Mouse (Mus musculus): ENCODE measurements around the gene Gm5134. TPM values are rescaled to one million over a fixed set of nuclear protein-coding genes. Genes with fewer than 3 reads are reported as not detected.

Gene Gm5134
- total RNA-seq (2021) (not detected), polyA plus RNA-seq (2012; rRNA removed) (not detected in 2 replicates)
- long read RNA-seq, partial matches to known transcripts = 0 of 1 reads
- long read RNA-seq, other reads (novel, unspliced or antisense) = 1 of 1 reads

DNA sequence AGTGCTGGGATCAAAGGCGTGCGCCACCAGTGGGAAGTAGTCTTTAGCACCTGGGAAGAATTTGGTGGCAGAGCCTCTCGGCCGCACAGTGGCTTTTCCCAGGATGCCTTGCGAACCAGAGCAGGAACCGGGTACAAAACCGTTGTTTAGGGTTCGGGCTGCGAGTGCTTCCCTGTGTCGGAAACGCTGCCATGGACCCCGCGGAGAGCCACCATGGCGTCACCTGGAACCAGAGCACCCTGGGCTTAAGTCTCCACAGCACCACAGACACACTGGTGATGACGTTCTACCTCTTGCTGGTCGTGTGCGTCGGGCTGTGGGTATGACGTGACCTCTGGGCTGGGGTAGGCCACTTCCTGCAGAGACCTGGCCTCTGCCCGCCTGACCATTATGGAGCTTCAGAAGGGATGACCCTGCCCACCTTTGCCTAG is at the start of gene Gm5134:
Gene Gm5134, plus strand, starts transcription at position 134 of the 431 bp plus-strand sequence.
- H3K27ac ChIP-seq = no peak within 1 kb of the TSS
- no peak within 1 kb of the TSS for H3K9ac ChIP-seq (ENCODE audit: low read depth, low read length)
- DNase-seq = no peak
- intact Hi-C loops (cut with DNase I) = loop anchor here (5.0 kb wide), 1 partner anchor 367 kb away; the partner anchor contains the start of gene Ggt5
- no peaks in the 10 kb centered on the region; the same call in 1 of the 2 replicates for H3K27me3 ChIP-seq (ENCODE audit: control insufficient read depth, insufficient read depth, low read length)
- no peaks in the 10 kb centered on the region; the same call in 1 of the 2 replicates for H3K4me1 ChIP-seq (ENCODE audit: control insufficient read depth, insufficient read depth, low read length)
- TF ChIP-seq CTCF (IDR thresholded peaks at IDR 0.05) = no peak
- TF ChIP-seq EP300 (IDR thresholded peaks at IDR 0.05; ENCODE audit: insufficient read depth, low read depth, low read length) = no peak
- TF ChIP-seq POLR2A (IDR thresholded peaks at IDR 0.05; ENCODE audit: insufficient read depth, low read depth, low read length) = no peak
- 21% methylated on average over 20 of the region's 20 CpGs for WGBS
- H3K36me3 ChIP-seq (ENCODE audit: control insufficient read depth, insufficient read depth, low read length) = no peaks in the 10 kb centered on the region
- H3K79me2 ChIP-seq (replicated peaks; ENCODE audit: control insufficient read depth, insufficient read depth, low read length) = no peaks in the 10 kb centered on the region
- H3K4me3 ChIP-seq = no peak within 1 kb of the TSS

DNA sequence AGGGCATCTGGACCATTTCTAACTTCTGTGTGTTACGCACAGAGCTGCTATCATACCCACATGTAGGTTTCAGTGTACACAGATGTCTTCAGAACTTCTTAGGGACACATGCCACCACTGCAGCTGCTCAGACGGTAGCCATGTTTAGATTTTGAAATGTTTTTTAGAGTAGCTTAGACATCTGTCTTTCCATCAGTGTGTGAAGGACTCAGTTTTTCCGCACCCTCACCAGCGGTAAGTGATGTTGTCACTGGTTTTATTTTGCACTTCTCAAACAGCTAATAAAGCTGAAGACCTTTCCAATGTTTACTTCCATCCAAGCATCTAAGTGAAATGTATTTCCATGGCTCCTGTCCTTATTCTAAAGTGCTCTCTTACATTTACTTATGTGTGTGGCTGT is 47.4 kb upstream of the Gm5134 start:
- 0 out of 2 replicates have a peak, but pooled peaks cover 1% of the 10 kb centered on the region for H3K36me3 ChIP-seq (ENCODE audit: control insufficient read depth, insufficient read depth, low read length)
- intact Hi-C loops (cut with DNase I) = no loop called here

GRCm38 (mm10) chr10:75910698-75911097 is 43.6 kb upstream of the Gm5134 start:
- Histone ChIP-seq H3K79me2 (replicated peaks; ENCODE audit: control insufficient read depth, insufficient read depth, low read length) (no peaks in the 10 kb centered on the region), H3K27ac (no peak overlapping the region; the same call in 1 of the 2 replicates), H3K4me3 (no peak overlapping the region), H3K36me3 (ENCODE audit: control insufficient read depth, insufficient read depth, low read length) (no peaks in the 10 kb centered on the region), H3K4me1 (ENCODE audit: control insufficient read depth, insufficient read depth, low read length) (no peaks in the 10 kb centered on the region), H3K27me3 (ENCODE audit: control insufficient read depth, insufficient read depth, low read length) (no peaks in the 10 kb centered on the region), H3K9ac (ENCODE audit: low read depth, low read length) (no peak overlapping the region)
- DNase-seq = no peak
- intact Hi-C loops (cut with DNase I) = no loop called here
- no peak for TF ChIP-seq EP300 (IDR thresholded peaks at IDR 0.05; ENCODE audit: insufficient read depth, low read depth, low read length)
- TF ChIP-seq POLR2A (IDR thresholded peaks at IDR 0.05; ENCODE audit: insufficient read depth, low read depth, low read length) = no peak
- no peak for TF ChIP-seq CTCF (IDR thresholded peaks at IDR 0.05)
- 77% methylated on average over 2 of the region's 2 CpGs for WGBS

More for the DNA sequence above, 47.4 kb upstream of the Gm5134 start:
- H3K27me3 ChIP-seq (ENCODE audit: control insufficient read depth, insufficient read depth, low read length) = no peaks in the 10 kb centered on the region
- H3K27ac ChIP-seq = no peak overlapping the region
- DNase-seq = no peak
- no peaks in the 10 kb centered on the region for H3K4me1 ChIP-seq (ENCODE audit: control insufficient read depth, insufficient read depth, low read length)
- no peak overlapping the region for H3K4me3 ChIP-seq
- WGBS = 91% methylated on average over 4 of the region's 4 CpGs
- no peak overlapping the region for H3K9ac ChIP-seq (ENCODE audit: low read depth, low read length)
- TF ChIP-seq CTCF (IDR thresholded peaks at IDR 0.05) (no peak), EP300 (IDR thresholded peaks at IDR 0.05; ENCODE audit: insufficient read depth, low read depth, low read length) (no peak), POLR2A (IDR thresholded peaks at IDR 0.05; ENCODE audit: insufficient read depth, low read depth, low read length) (no peak)
- no peaks in the 10 kb centered on the region for H3K79me2 ChIP-seq (replicated peaks; ENCODE audit: control insufficient read depth, insufficient read depth, low read length)

GRCm38 (mm10) chr10:75913013-75913589 is 41.2 kb upstream of the Gm5134 start:
- no peaks in the 10 kb centered on the region for H3K36me3 ChIP-seq (ENCODE audit: control insufficient read depth, insufficient read depth, low read length)
- no peak overlapping the region for H3K4me3 ChIP-seq
- no peaks in the 10 kb centered on the region for H3K27me3 ChIP-seq (ENCODE audit: control insufficient read depth, insufficient read depth, low read length)
- WGBS = 40% methylated on average over 6 of the region's 6 CpGs
- H3K9ac ChIP-seq (ENCODE audit: low read depth, low read length) = no peak overlapping the region
- intact Hi-C loops (cut with DNase I) = no loop called here
- DNase-seq = no peak
- no peaks in the 10 kb centered on the region for H3K4me1 ChIP-seq (ENCODE audit: control insufficient read depth, insufficient read depth, low read length)
- no peaks in the 10 kb centered on the region for H3K79me2 ChIP-seq (replicated peaks; ENCODE audit: control insufficient read depth, insufficient read depth, low read length)
- no peak for TF ChIP-seq POLR2A (IDR thresholded peaks at IDR 0.05; ENCODE audit: insufficient read depth, low read depth, low read length)
- no peak for TF ChIP-seq CTCF (IDR thresholded peaks at IDR 0.05)
- TF ChIP-seq EP300 (IDR thresholded peaks at IDR 0.05; ENCODE audit: insufficient read depth, low read depth, low read length) = no peak
- H3K27ac ChIP-seq = no peak overlapping the region

- H3K4me3 ChIP-seq = no peak overlapping the region
- H3K27ac ChIP-seq = no peak overlapping the region
- intact Hi-C loops (cut with DNase I) = no loop called here
- H3K27me3 ChIP-seq (ENCODE audit: control insufficient read depth, insufficient read depth, low read length) = no peaks in the 10 kb centered on the region
- H3K79me2 ChIP-seq (replicated peaks; ENCODE audit: control insufficient read depth, insufficient read depth, low read length) = peaks cover 2% of the 10 kb centered on the region; the same call in 1 of the 2 replicates
- no peak overlapping the region for H3K9ac ChIP-seq (ENCODE audit: low read depth, low read length)
- DNase-seq = no peak
- peaks cover 1% of the 10 kb centered on the region for H3K4me1 ChIP-seq (ENCODE audit: control insufficient read depth, insufficient read depth, low read length)
- WGBS = 71% methylated on average over 7 of the region's 7 CpGs
- no peak for TF ChIP-seq EP300 (IDR thresholded peaks at IDR 0.05; ENCODE audit: insufficient read depth, low read depth, low read length)
- TF ChIP-seq CTCF (IDR thresholded peaks at IDR 0.05) = no peak
- no peak for TF ChIP-seq POLR2A (IDR thresholded peaks at IDR 0.05; ENCODE audit: insufficient read depth, low read depth, low read length)
- no peaks in the 10 kb centered on the region for H3K36me3 ChIP-seq (ENCODE audit: control insufficient read depth, insufficient read depth, low read length)
Measured at GRCm38 (mm10) chr10:75915557-75915956, 38.8 kb upstream of the Gm5134 start.

DNA sequence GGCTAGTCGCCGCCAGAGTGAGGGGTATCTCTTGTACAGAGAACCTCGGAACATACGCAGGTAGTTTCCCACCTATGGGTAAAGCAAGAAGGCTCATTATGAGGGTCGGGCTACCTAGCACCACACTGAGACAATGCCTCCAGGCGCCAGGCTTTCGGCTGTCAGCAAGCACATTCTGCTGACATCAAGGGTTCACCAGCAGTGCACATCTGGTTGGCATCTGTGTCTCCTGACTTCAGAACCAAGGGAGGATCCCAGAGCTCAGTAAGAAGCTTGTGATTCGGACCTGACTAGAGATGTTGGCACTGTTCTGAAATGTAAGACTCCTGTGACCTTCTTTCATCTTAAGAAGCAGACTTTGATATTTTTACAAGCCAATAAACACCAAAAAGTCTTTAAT is 37.5 kb upstream of the Gm5134 start:
- Histone ChIP-seq H3K27me3 (ENCODE audit: control insufficient read depth, insufficient read depth, low read length) (no peaks in the 10 kb centered on the region), H3K79me2 (replicated peaks; ENCODE audit: control insufficient read depth, insufficient read depth, low read length) (peaks cover 2% of the 10 kb centered on the region), H3K4me3 (no peak overlapping the region), H3K27ac (no peak overlapping the region), H3K9ac (ENCODE audit: low read depth, low read length) (no peak overlapping the region), H3K36me3 (ENCODE audit: control insufficient read depth, insufficient read depth, low read length) (no peaks in the 10 kb centered on the region), H3K4me1 (ENCODE audit: control insufficient read depth, insufficient read depth, low read length) (peaks cover 3% of the 10 kb centered on the region)
- DNase-seq = no peak
- TF ChIP-seq POLR2A (IDR thresholded peaks at IDR 0.05; ENCODE audit: insufficient read depth, low read depth, low read length) (no peak), EP300 (IDR thresholded peaks at IDR 0.05; ENCODE audit: insufficient read depth, low read depth, low read length) (no peak), CTCF (IDR thresholded peaks at IDR 0.05) (no peak)
- WGBS = 85% methylated on average over 8 of the region's 8 CpGs
- intact Hi-C loops (cut with DNase I) = no loop called here
